Mouse (Mus musculus) lung, postnatal 0 days (tissue): ENCODE results near the gene Lrpap1. TPM values are rescaled to one million over a fixed set of nuclear protein-coding genes. Genes with fewer than 3 reads are reported as not detected.

Source experiments
- ATAC-seq: fragments of 200-750 bp; cut with Nextera tagmentation; 2 replicates; pipeline ENCODE4 v1.8.0; 2017; ENCODE audit warnings: moderate library complexity
- DNase-seq: peaks from one replicate; pipeline ENCODE4 v3.0.0-alpha.2; 2016; ENCODE audit warnings: low spot score
- H3K27ac ChIP-seq: fragments of 300-500 bp; sonication (generic); 2 replicates; pipeline ENCODE4 v1.5.1; 2014; ENCODE audit warnings: antibody characterized with exemption, mild to moderate bottlenecking, low read length, mixed read lengths
- H3K27me3 ChIP-seq: fragments of 300-500 bp; sonication (generic); replicated peaks from 2 replicates; pipeline ENCODE4 v1.6.1; 2014; ENCODE audit warnings: low read length, mixed read lengths; ENCODE audit not compliant: insufficient read depth
- H3K36me3 ChIP-seq: fragments of 300-500 bp; sonication (generic); 2 replicates; pipeline ENCODE4 v1.6.1; 2014; ENCODE audit warnings: low read length, mixed read lengths; ENCODE audit not compliant: insufficient read depth
- H3K4me1 ChIP-seq: fragments of 300-500 bp; sonication (generic); 2 replicates; pipeline ENCODE4 v1.6.1; 2014; ENCODE audit warnings: antibody characterized with exemption, low read depth, low read length, mixed read lengths; ENCODE audit not compliant: insufficient read depth
- H3K4me2 ChIP-seq: fragments of 300-500 bp; sonication (generic); replicated peaks from 2 replicates; pipeline ENCODE4 v1.6.1; 2014; ENCODE audit warnings: low read depth, mild to moderate bottlenecking, low read length, moderate library complexity, mixed read lengths
- H3K4me3 ChIP-seq: fragments of 300-500 bp; sonication (generic); 2 replicates; pipeline ENCODE4 v1.5.1; 2014; ENCODE audit warnings: low read depth, low read length
- H3K9ac ChIP-seq: fragments of 300-500 bp; sonication (generic); replicated peaks from 2 replicates; pipeline ENCODE4 v1.6.1; 2014; ENCODE audit warnings: low read depth, mild to moderate bottlenecking
- H3K9me3 ChIP-seq: fragments of 300-500 bp; sonication (generic); 2 replicates; pipeline ENCODE4 v1.6.1; 2016; ENCODE audit warnings: low read length, mixed read lengths
- CTCF ChIP-seq: IDR thresholded peaks from 2 replicates; pipeline ENCODE4 v1.5.1; 2016; ENCODE audit warnings: antibody characterized with exemption, mild to moderate bottlenecking
- EP300 ChIP-seq: IDR thresholded peaks from 2 replicates; pipeline ENCODE4 v1.6.1; 2016; ENCODE audit warnings: antibody characterized with exemption, mild to moderate bottlenecking, control low read depth
- WGBS: fragments of 180-500 bp; shearing (Covaris S2); extraction: QIAGEN DNeasy Blood & Tissue Kit; methylation state at CpG from one replicate; pipeline ENCODE4 v1.1.7; 2014; 5-methylcytosine and 5-hydroxymethylcytosine counted together
- polyA plus RNA-seq: library from polyadenylated mRNA; unstranded; fragments of >200 nt; fragmentation: Nextera tagmentation; extraction: Ambion mirVana; gene quantifications from 2 replicates; pipeline ENCODE4 v1.2.1, GENCODE M21; 2015

Gene Lrpap1
- polyA plus RNA-seq, 1 experiment from 2014 or later, result 170 TPM

DNA sequence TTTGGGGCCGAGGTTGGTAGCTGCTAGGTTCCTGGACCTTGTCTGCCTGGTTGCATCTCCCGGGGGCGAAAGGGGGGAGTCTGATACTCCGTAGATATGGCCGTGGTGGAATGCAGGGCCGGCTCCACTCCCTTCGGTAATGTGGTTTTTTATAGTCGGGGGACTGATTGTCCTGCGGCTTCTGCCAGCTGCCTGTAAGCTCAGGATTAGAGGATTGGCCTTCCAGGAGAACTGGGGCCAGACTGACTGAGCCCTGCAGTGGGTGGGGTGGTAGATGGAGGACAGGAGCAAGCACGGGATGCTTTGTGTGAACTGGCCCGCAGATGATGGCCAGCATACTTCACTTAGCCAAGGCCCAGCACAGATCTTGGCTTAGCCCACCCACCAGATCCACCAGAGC, 32.3 kb downstream of the Lrpap1 start:
- no peak overlapping the region for H3K27ac ChIP-seq
- H3K27me3 ChIP-seq, result no peaks in the 10 kb centered on the region
- 80% methylated on average over 11 of the region's 11 CpGs for WGBS
- no peak for ATAC-seq
- TF ChIP-seq EP300 (no peak), CTCF (no peak)
- H3K4me1 ChIP-seq, result no peaks in the 10 kb centered on the region
- no peaks in the 10 kb centered on the region for H3K36me3 ChIP-seq
- no peak overlapping the region for H3K4me2 ChIP-seq
- no peak overlapping the region for H3K4me3 ChIP-seq
- no peak overlapping the region for H3K9ac ChIP-seq
- no peak for DNase-seq
- no peaks in the 10 kb centered on the region for H3K9me3 ChIP-seq

DNA sequence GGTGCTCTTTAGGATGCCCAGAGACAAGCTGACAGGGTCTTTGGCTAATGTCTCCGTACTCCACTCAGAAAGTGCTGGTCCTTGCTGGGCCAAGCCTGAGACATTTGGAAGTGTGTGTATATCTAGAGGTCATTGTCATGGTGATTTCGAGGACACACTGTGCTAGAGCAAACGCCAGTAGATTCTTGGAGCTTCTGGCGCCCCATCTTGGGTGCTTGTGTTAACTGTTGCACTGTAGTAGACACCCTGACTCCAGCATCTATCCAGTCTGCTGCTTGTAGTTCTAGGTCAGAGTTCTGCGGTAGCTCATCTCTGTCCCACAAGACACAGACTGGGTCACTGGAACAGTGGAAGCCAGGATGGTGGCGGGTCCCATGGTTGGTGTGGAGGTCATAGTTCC, 33.7 kb downstream of the Lrpap1 start:
- WGBS, result 86% methylated on average over 6 of the region's 6 CpGs
- no peaks in the 10 kb centered on the region for H3K9me3 ChIP-seq
- no peak overlapping the region for H3K4me2 ChIP-seq
- no peaks in the 10 kb centered on the region for H3K27me3 ChIP-seq
- H3K4me1 ChIP-seq, result no peaks in the 10 kb centered on the region
- DNase-seq, result no peak
- no peak overlapping the region for H3K9ac ChIP-seq
- TF ChIP-seq CTCF, result no peak
- TF ChIP-seq EP300, result no peak
- no peak for ATAC-seq
- no peaks in the 10 kb centered on the region for H3K36me3 ChIP-seq
- H3K4me3 ChIP-seq, result no peak overlapping the region
- H3K27ac ChIP-seq, result no peak overlapping the region

DNA sequence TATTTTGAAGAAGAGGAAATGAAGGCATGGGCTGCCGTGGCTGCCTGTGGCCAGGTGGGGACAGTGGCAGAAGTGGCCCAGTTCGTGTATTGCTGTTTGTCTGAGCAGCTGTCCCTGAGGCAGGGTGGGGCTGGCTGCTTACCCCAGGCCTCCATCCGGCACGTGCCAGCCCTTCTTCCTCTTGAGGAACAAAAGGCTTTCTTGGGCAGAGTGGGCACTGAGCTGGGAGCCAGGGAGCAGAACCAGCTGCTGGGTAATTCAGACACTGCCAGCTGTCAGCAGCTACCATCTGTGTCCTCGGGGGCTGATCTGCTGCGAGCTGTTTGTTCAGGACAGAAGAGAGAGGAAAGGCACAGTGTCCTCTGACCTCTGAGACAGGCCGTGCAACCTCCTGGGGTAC, 34.6 kb downstream of the Lrpap1 start:
- ATAC-seq (no peak), DNase-seq (no peak)
- no peak overlapping the region for H3K27ac ChIP-seq
- H3K27me3 ChIP-seq, result no peaks in the 10 kb centered on the region
- no peak for TF ChIP-seq EP300
- no peak for TF ChIP-seq CTCF
- no peak overlapping the region for H3K9ac ChIP-seq
- H3K9me3 ChIP-seq, result no peaks in the 10 kb centered on the region
- WGBS, result 50% methylated on average over 7 of the region's 7 CpGs
- H3K4me2 ChIP-seq, result no peak overlapping the region
- no peaks in the 10 kb centered on the region for H3K36me3 ChIP-seq
- H3K4me3 ChIP-seq, result no peak overlapping the region
- no peaks in the 10 kb centered on the region for H3K4me1 ChIP-seq

DNA sequence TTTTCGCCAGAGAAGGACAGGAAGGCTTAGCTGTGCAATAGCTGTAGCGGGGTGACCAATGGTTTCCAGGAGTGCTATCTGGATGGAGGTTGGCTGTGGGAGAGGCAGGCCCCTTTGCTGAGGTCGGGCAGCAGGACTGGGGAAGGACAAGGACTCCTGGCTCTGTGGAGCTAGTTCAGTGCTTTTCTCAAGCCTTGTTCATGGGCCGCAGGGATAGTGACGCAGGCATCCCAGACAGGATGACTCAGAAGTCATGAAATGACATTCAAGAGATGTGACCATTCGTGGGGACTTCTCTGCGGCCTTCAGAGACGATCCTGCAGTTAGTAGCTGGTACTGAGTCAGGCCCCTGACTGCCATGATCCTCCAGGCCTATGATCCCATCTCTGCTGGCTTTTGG, 35.3 kb downstream of the Lrpap1 start:
- ATAC-seq (no peak), DNase-seq (no peak)
- Histone ChIP-seq H3K36me3 (no peaks in the 10 kb centered on the region), H3K27ac (no peak overlapping the region), H3K9me3 (no peaks in the 10 kb centered on the region), H3K9ac (no peak overlapping the region), H3K4me3 (no peak overlapping the region), H3K27me3 (no peaks in the 10 kb centered on the region), H3K4me1 (no peaks in the 10 kb centered on the region), H3K4me2 (no peak overlapping the region)
- TF ChIP-seq CTCF (no peak), EP300 (no peak)
- WGBS, result 78% methylated on average over 8 of the region's 8 CpGs

DNA sequence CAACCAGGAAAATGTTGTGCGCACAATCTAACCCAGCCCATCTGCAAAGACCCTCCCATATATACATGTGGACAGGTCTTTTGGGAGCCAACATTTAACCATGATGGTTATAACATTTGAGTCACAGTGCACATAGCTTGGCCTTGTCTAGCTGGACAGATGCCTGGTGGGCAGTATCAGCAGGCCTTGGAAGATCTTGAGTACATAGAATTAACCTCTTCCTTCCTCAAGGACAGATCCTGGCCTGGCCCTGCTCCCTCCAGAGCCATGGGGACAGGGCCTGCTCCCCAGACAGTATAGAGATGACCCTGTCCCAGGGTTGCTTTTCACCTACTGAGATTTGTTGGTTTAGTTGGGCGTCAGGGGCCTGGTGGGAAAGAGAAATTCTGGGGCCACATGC, 35.7 kb downstream of the Lrpap1 start:
- no peak for ATAC-seq
- H3K4me1 ChIP-seq, result no peaks in the 10 kb centered on the region
- no peaks in the 10 kb centered on the region for H3K36me3 ChIP-seq
- H3K4me3 ChIP-seq, result no peak overlapping the region
- 88% methylated on average over 2 of the region's 2 CpGs for WGBS
- H3K27me3 ChIP-seq, result no peaks in the 10 kb centered on the region
- no peaks in the 10 kb centered on the region for H3K9me3 ChIP-seq
- H3K4me2 ChIP-seq, result no peak overlapping the region
- H3K9ac ChIP-seq, result no peak overlapping the region
- TF ChIP-seq EP300, result no peak
- TF ChIP-seq CTCF, result no peak
- H3K27ac ChIP-seq, result no peak overlapping the region
- no peak for DNase-seq

DNA sequence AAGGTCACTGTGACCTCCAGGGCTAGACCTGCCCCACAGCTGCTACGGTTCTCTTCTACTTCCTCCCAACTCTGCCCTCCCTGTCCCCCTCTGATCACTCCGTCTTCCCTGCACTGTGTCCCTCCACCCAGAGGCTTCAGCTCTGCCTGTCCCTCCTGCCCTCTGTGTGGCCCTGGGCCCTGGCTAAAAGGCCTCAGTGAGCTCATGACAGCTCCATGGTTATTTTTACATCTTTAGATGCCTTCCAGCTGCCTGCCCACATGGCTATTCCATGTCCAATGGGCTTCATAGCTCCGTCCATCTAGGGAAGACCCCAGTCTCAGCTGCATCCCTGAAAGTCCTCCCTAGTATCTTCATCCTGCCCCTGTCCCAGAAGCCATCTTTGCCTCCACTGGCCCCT, 45.5 kb downstream of the Lrpap1 start:
- no peak overlapping the region for H3K4me2 ChIP-seq
- H3K27me3 ChIP-seq, result peaks cover 10% of the 10 kb centered on the region; the same call in 1 of the 2 replicates
- no peak overlapping the region for H3K27ac ChIP-seq
- H3K4me3 ChIP-seq, result no peak overlapping the region
- no peaks in the 10 kb centered on the region for H3K36me3 ChIP-seq
- H3K9me3 ChIP-seq, result no peaks in the 10 kb centered on the region
- H3K9ac ChIP-seq, result no peak overlapping the region
- ATAC-seq (no peak), DNase-seq (no peak)
- WGBS, result 78% methylated on average over 3 of the region's 3 CpGs
- peaks cover 4% of the 10 kb centered on the region; the same call in 1 of the 2 replicates for H3K4me1 ChIP-seq
- TF ChIP-seq CTCF (no peak), EP300 (no peak)

DNA sequence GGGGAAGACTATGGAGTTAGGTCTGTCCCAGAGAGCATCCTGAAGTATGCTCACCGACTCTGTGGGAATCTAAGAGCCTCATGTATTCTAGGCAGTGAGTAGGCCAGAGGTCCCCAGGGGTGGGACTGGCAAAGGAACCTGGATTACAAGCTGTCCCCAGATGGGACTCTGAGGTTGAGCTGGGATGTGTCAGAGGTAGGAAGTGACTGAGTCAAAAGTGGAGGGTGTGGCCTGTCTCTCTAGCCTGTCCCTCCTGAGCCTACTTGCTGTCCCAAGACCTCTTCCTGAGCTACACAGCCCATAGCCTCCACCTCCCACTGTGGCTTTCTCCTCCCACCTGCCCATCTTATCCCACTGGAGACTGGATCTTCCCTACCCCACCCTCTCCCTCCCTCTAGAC, 47.4 kb downstream of the Lrpap1 start:
- DNase-seq, result no peak
- WGBS, result 45% methylated on average over 1 of the region's 1 CpGs
- peaks cover 10% of the 10 kb centered on the region; the same call in 1 of the 2 replicates for H3K27me3 ChIP-seq
- TF ChIP-seq CTCF (no peak), EP300 (no peak)
- no peaks in the 10 kb centered on the region for H3K36me3 ChIP-seq
- H3K4me2 ChIP-seq, result no peak overlapping the region
- H3K9me3 ChIP-seq, result no peaks in the 10 kb centered on the region
- H3K9ac ChIP-seq, result no peak overlapping the region
- ATAC-seq, result no peak
- peaks cover 4% of the 10 kb centered on the region; the same call in 1 of the 2 replicates for H3K4me1 ChIP-seq
- H3K4me3 ChIP-seq, result no peak overlapping the region
- H3K27ac ChIP-seq, result no peak overlapping the region
